Mouse (Mus musculus): ENCODE results near the gene Slc48a1. TPM values are rescaled to one million over a fixed set of nuclear protein-coding genes. Genes with fewer than 3 reads are reported as not detected.

Slc48a1 gene
- total RNA-seq, 2 experiments from 2014 or later = 165 to 196 TPM

- DNase-seq (ENCODE audit: low spot score in 2 of 2) = peak; percentile 67 to 73
- intact Hi-C loops (cut with DNase I) = loop anchor here (2.0 kb wide), 1 partner anchor 16 kb away; the partner anchor contains the start of gene Rapgef3
These were observed 27.6 kb upstream of the Slc48a1 start for GRCm38 (mm10) chr15:97750697-97751096.

DNA sequence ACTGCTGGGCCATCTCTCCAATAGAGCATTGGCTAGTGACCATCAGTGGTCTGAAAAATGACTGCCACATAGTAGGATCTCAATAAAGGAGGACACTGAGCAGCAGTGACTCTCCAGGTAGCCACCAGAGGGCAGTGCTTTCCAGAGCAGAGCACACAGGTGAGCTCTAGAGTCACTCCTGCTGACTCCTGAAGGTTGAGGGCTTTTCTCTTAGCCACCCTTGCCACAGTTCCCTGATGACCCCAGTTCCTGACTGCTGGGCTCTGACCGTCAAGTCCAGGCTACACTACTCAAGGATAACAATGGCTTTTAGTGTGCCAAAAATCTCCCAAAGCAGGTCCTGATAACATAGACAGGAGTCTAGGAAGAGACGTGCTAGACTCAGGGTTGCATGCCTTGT is 26.6 kb upstream of the Slc48a1 start:
- no peak for DNase-seq (ENCODE audit: low spot score in 2 of 2)
- intact Hi-C loops (cut with DNase I) = loop anchor here (2.0 kb wide), 1 partner anchor 15 kb away; the partner anchor contains the start of gene Rapgef3

DNA sequence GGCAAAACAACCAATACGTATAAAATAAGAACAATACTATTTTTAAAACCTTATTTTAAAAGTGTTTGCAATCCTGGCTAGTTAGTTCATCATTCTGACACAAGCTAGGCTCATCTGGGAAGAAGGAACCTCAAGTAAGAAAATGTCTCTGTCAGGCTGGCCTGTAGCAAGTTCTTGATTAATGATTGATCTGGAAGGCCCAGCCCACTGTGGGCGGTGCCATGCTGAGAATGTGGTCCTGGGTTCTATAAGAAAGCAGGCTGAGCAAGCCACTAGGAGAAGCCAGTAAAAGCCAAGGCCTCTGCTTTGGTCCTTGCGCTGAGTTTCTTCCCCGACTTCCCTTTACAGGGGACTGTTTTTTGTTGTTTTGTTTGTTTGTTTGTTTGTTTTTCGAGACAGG is 25.8 kb upstream of the Slc48a1 start:
- intact Hi-C loops (cut with DNase I) = no loop called here

GRCm38 (mm10) chr15:97754476-97754875 is 23.8 kb upstream of the Slc48a1 start:
- no peak for DNase-seq (ENCODE audit: low spot score in 2 of 2)
- intact Hi-C loops (cut with DNase I) = no loop called here

More for the DNA sequence above, 25.8 kb upstream of the Slc48a1 start:
- DNase-seq (ENCODE audit: low spot score in 2 of 2) = no peak

DNA sequence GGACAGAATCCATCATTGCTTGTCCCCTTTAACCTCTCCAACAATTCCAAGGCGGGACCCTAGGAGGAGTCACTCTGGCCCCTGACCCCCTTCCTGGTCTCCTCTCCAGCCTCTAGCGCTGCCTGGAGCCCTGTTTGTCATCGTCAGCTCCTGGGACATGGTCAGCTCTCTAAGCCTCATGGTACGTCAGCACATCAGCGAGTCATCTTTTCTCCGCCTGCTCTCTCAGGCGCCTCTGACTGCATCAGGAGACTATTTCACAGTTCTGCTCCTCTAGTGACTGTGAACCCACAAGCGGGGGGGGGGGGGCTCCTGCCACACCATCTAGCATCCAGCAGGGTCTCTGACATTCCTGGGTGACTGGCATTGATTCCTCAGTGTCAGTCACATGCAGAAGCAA is 23.0 kb upstream of the Slc48a1 start:
- no peak for DNase-seq (ENCODE audit: low spot score in 2 of 2)
- intact Hi-C loops (cut with DNase I) = no loop called here

DNA sequence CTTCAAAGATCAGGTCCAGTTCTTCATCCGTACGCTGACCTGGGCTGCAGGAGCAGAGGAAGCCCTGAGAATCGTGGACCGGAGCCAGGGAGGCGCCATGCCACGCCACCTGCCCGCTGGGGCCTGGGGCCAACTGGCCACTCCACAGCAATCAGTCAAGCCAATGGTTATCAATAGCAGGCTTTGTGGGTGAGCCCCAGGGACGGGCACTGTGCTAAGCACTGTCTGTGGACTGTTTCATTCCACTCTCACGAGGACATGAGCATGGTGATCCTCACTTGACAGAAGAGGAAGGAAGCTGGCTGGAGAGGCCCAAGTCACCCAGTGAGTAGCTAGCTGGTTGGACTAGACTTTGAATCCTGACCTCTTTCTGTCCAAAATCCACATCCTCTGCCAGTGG is 18.3 kb upstream of the Slc48a1 start:
- intact Hi-C loops (cut with DNase I) = no loop called here
- peak; percentile 49 for DNase-seq (ENCODE audit: low spot score in 2 of 2)

DNA sequence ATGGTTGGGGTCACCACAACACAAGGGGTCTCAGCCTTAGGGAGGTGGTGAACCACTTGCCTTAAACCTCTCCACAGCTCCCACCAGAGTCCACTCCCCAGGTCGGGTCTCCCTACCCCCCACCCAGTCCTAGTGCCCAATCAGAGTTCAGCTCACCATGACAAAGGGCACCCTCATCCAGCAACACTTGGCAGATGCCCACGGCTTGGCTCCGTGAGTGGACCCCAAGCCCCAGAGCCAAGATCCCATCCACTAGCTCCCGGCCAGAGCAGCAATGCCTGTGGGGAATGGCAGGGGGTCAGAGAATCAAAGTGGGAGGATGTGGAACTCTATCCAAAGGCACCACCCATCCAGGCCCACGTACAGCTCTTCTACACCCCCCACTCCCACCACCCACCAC is 17.4 kb upstream of the Slc48a1 start:
- DNase-seq (ENCODE audit: low spot score in 2 of 2) = no peak
- intact Hi-C loops (cut with DNase I) = no loop called here

DNA sequence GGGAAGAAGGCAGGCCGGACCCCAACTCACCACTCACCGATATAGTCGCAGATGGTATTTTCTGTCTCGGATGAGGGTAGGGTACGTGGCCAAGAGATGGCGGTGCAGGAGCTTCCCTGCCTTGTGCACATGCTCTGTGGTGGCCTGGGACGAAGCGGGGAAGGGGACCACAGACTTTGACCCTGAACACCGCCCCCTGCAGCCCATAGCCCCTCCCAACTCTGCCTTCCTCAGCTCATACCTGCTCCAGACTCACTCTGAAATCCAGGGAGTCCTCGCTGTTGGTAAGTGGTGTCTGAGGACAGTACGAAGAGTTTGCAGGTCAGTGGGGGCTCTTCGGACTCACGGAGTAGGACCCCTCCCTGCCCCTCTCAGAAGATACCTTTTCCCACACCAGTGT is 16.9 kb upstream of the Slc48a1 start:
- intact Hi-C loops (cut with DNase I) = no loop called here
- DNase-seq (ENCODE audit: low spot score in 2 of 2) = no peak

GRCm38 (mm10) chr15:97762733-97763132 is 15.6 kb upstream of the Slc48a1 start:
- intact Hi-C loops (cut with DNase I) = no loop called here
- DNase-seq (ENCODE audit: low spot score in 2 of 2) = no peak

- no peak for DNase-seq (ENCODE audit: low spot score in 2 of 2)
- intact Hi-C loops (cut with DNase I) = no loop called here
These were observed 14.9 kb upstream of the Slc48a1 start for GRCm38 (mm10) chr15:97763256-97764049.

GRCm38 (mm10) chr15:97764532-97764931 is 13.8 kb upstream of the Slc48a1 start:
- intact Hi-C loops (cut with DNase I) = no loop called here
- no peak for DNase-seq (ENCODE audit: low spot score in 2 of 2)

GRCm38 (mm10) chr15:97765090-97765794 is 13.1 kb upstream of the Slc48a1 start:
- no peak for DNase-seq (ENCODE audit: low spot score in 2 of 2)
- intact Hi-C loops (cut with DNase I) = no loop called here

GRCm38 (mm10) chr15:97766194-97766593 is 12.1 kb upstream of the Slc48a1 start:
- no peak for DNase-seq (ENCODE audit: low spot score in 2 of 2)
- intact Hi-C loops (cut with DNase I) = loop anchor here (2.0 kb wide), 2 partner anchors 15 to 37 kb away; no protein-coding TSS in a partner anchor

DNA sequence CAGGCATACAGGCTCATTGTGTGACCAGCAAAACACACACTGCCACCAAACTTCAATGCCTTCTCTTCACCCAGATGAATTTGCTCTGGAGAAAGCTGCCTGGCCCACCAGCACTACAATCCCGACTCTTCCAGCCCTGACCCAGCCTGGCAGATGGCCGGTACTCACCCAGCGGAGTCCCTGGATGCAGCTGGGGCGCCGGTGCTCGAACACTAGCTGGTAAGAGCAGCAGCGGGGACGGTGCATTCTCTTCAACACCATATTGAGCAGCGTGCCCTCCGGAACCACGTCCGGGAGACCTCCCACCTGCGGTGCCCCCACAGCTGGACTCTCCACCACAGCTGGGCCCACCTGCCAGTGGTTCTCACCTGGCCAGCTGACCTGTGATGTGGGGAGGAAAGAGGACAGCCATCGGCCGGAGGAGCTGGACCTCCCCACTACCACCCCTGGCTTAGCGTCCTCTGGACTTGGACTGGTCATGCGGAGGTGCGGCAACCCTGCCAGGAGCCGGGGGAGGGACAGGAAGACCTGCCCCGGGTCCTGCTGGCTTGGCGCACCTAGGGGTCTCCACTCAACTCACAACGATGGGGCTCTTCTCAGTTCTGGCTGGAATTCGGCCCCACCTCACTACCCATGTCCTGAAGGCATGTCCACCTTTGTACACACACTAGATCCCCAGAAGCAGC is 11.6 kb upstream of the Slc48a1 start:
- DNase-seq (ENCODE audit: low spot score in 2 of 2) = no peak
- intact Hi-C loops (cut with DNase I) = loop anchor here (2.0 kb wide), 2 partner anchors 16 to 38 kb away; no protein-coding TSS in a partner anchor

DNA sequence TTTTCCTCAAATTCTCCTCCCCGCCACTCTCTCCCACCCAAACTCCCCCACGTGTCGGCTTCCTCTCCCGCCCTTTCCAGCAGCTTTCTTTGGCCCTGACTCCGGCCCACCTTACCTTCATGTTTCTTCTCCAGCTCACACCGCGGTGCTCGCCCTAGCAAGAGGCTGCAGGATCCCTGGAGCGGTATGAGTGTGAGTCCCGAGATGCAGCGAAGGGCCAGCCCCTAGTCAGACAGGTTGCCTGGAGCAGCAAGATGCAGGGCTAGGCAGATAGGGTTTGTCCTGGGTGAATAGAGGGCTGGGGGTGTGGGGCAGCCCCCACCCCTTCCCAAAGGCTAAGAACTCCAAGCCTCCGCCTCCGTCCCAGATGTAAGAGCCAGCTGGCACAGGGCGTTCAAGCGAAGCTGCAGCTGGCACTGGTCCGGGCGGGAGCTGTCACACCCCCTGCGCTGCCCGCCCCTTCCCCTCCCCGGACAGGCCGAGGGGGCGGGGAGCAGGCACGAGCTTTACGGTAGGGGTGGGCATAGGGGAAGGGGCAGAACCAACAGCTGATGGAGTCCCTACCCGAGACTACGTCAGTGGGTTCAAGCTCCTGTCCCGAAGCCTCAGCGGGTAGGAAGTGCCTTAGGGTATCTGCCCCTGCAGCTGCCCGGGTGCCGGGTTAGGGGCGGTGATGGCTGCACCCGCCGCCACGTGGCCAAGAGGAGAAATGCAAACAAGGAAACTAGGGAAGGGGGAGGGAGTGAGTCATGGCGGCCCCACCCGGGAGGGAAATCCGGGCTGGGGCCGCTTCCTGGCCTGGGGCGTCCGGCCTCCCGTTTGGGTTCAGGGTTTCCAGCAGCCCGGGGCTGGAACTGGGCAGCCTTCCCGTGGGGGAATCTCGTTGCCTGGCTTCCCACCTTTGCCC is 10.8 kb upstream of the Slc48a1 start, which contains the start of gene Rapgef3:
Gene Rapgef3 (minus strand): TSS at position 693 of the 907 bp plus-strand sequence.
- intact Hi-C loops (cut with DNase I) = loop anchor here (2.0 kb wide), 2 partner anchors 17 to 39 kb away; no protein-coding TSS in a partner anchor

DNA sequence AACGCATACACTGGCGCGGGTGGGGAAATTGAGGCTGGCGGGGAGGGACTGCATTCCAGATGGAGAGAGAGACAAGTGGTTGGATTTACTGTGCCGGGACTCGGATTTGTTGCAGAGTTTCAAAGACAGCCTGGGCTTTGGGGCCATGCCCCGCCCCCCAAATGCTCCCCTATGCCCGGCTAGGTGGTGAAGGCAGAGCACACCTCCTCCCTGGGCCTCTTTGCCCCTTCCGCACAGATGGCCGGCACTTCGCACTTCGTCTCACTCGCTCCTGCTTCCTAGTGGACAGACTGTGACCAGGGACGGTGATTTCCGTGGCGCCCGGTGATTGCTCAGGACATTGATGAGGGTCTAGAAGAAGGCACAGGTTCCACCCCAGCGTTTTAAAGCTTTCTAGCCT is 10.1 kb upstream of the Slc48a1 start:
- DNase-seq (ENCODE audit: low spot score in 2 of 2) = no peak
- intact Hi-C loops (cut with DNase I) = no loop called here

More for the DNA sequence above, 10.8 kb upstream of the Slc48a1 start, which contains the start of gene Rapgef3:
- peak; percentile 71 to 74 for DNase-seq (ENCODE audit: low spot score in 2 of 2)

DNA sequence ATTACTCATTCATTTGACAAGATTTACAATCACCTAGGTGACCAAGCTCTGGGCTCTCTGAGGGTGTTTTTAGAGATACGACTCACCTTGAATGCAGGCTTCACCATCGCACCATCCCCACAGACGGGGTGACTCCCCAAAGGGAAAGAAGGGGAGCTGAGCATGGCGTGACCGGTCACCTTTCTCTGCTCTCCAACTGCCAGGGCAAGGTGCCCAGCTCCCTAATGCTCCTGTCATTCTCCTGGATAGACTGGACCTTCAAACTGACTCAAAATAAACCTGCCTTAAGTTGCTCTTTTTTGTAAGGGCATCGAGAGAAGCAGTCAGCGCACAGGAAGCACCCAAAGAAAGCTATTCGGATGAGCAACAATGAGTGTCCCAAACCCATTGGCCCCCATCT is 8.0 kb upstream of the Slc48a1 start:
- no peak for DNase-seq (ENCODE audit: low spot score in 2 of 2)
- intact Hi-C loops (cut with DNase I) = no loop called here

DNA sequence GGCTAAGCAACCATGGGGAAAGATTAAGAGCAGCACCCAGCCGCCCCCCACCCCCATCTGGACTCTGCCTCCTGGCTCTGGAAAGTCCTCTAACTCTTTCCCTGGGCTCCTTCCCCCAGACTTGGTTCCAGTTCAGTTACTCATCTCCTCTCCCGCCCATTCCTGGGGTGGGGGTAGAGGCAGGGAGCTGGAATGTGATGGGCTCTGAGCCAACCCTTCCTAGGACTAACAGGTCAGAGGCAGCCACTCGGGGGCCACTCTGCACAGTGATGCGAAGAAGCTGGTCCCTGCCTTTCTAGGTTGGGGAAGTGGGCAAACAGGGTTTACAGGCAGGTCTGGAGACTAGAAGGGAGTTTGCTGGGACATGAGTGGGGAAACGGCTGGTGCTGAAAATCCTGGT is 5.2 kb upstream of the Slc48a1 start:
- intact Hi-C loops (cut with DNase I) = no loop called here
- no peak for DNase-seq (ENCODE audit: low spot score in 2 of 2)

GRCm38 (mm10) chr15:97773961-97774370 is 4.4 kb upstream of the Slc48a1 start:
- no peak for DNase-seq (ENCODE audit: low spot score in 2 of 2)
- intact Hi-C loops (cut with DNase I) = no loop called here
